Mouse (Mus musculus) lung, embryonic 15.5 days (tissue): ENCODE results near the gene Isg20. TPM values are rescaled to one million over a fixed set of nuclear protein-coding genes. Genes with fewer than 3 reads are reported as not detected.

ENCODE experiments used
- ATAC-seq: fragments of 200-750 bp; cut with Nextera tagmentation; 2 replicates; pipeline ENCODE4 v1.8.0; 2017; ENCODE audit warnings: moderate number of reproducible peaks, borderline replicate concordance; ENCODE audit not compliant: low FRiP score, low TSS enrichment; ENCODE audit errors: extremely low read depth
- H3K27ac ChIP-seq: fragments of 300-500 bp; sonication (generic); 2 replicates; pipeline ENCODE4 v1.5.1; 2015; ENCODE audit warnings: moderate library complexity, mild to moderate bottlenecking, inconsistent platforms
- H3K27me3 ChIP-seq: fragments of 300-500 bp; sonication (generic); 2 replicates; pipeline ENCODE4 v1.6.1; 2015; ENCODE audit warnings: inconsistent platforms
- H3K36me3 ChIP-seq: fragments of 300-500 bp; sonication (generic); 2 replicates; pipeline ENCODE4 v1.6.1; 2015; ENCODE audit warnings: inconsistent platforms
- H3K4me1 ChIP-seq: fragments of 300-500 bp; sonication (generic); 2 replicates; pipeline ENCODE4 v1.6.1; 2015; ENCODE audit warnings: inconsistent platforms
- H3K4me2 ChIP-seq: fragments of 300-500 bp; sonication (generic); 2 replicates; pipeline ENCODE4 v1.6.1; 2015; ENCODE audit warnings: inconsistent platforms, mild to moderate bottlenecking, moderate library complexity
- H3K4me3 ChIP-seq: fragments of 300-500 bp; sonication (generic); 2 replicates; pipeline ENCODE4 v1.5.1; 2015; ENCODE audit warnings: mild to moderate bottlenecking, inconsistent platforms
- H3K9ac ChIP-seq: fragments of 300-500 bp; sonication (generic); 2 replicates; pipeline ENCODE4 v1.6.1; 2015; ENCODE audit warnings: inconsistent platforms
- H3K9me3 ChIP-seq: fragments of 300-500 bp; sonication (generic); 2 replicates; pipeline ENCODE4 v1.6.1; 2016; ENCODE audit warnings: inconsistent platforms
- WGBS: fragments of 180-500 bp; shearing (Covaris S2); methylation state at CpG from one replicate; pipeline ENCODE4 v1.1.7; 2015; 5-methylcytosine and 5-hydroxymethylcytosine counted together
- polyA plus RNA-seq: library from polyadenylated mRNA; unstranded; fragments of >200 nt; fragmentation: Nextera tagmentation; extraction: Ambion mirVana; gene quantifications from 2 replicates; pipeline ENCODE4 v1.2.1, GENCODE M21; 2015

The Isg20 gene
- polyA plus RNA-seq, 1 experiment from 2014 or later = 13.9 TPM

GRCm38 (mm10) chr7:78884139-78884538, 29.1 kb upstream of the Isg20 start:
- no peaks in the 10 kb centered on the region for H3K36me3 ChIP-seq
- no peak overlapping the region for H3K9ac ChIP-seq
- H3K4me3 ChIP-seq = no peak overlapping the region
- H3K4me2 ChIP-seq = no peak overlapping the region
- H3K27ac ChIP-seq = no peak overlapping the region
- peaks cover 9% of the 10 kb centered on the region; the same call in 1 of the 2 replicates for H3K4me1 ChIP-seq
- WGBS = 7% methylated on average over 6 of the region's 6 CpGs
- peaks cover 72% of the 10 kb centered on the region for H3K27me3 ChIP-seq
- no peaks in the 10 kb centered on the region for H3K9me3 ChIP-seq
- ATAC-seq = no peak

- whole genome bisulfite sequencing = 72% methylated on average over 5 of the region's 5 CpGs
- Histone ChIP-seq H3K4me1 (peaks cover 9% of the 10 kb centered on the region; the same call in 1 of the 2 replicates), H3K4me3 (no peak overlapping the region), H3K9ac (no peak overlapping the region), H3K27ac (no peak overlapping the region), H3K36me3 (no peaks in the 10 kb centered on the region), H3K9me3 (no peaks in the 10 kb centered on the region), H3K4me2 (no peak overlapping the region), H3K27me3 (peaks cover 66% of the 10 kb centered on the region)
- ATAC-seq = no peak
These were observed 27.8 kb upstream of the Isg20 start for GRCm38 (mm10) chr7:78885404-78885803.

- H3K36me3 ChIP-seq = no peaks in the 10 kb centered on the region
- no peak for ATAC-seq
- peaks cover 9% of the 10 kb centered on the region; the same call in 1 of the 2 replicates for H3K4me1 ChIP-seq
- H3K9me3 ChIP-seq = no peaks in the 10 kb centered on the region
- WGBS = 60% methylated on average over 4 of the region's 4 CpGs
- H3K9ac ChIP-seq = no peak overlapping the region
- no peak overlapping the region for H3K4me2 ChIP-seq
- no peak overlapping the region for H3K27ac ChIP-seq
- H3K4me3 ChIP-seq = no peak overlapping the region
- peaks cover 57% of the 10 kb centered on the region for H3K27me3 ChIP-seq
These were observed 26.7 kb upstream of the Isg20 start for GRCm38 (mm10) chr7:78886496-78886895.

- H3K9ac ChIP-seq = no peak overlapping the region
- no peaks in the 10 kb centered on the region for H3K36me3 ChIP-seq
- no peak for ATAC-seq
- H3K9me3 ChIP-seq = no peaks in the 10 kb centered on the region
- 70% methylated on average over 9 of the region's 9 CpGs for WGBS
- H3K27me3 ChIP-seq = peaks cover 49% of the 10 kb centered on the region
- H3K4me1 ChIP-seq = peaks cover 7% of the 10 kb centered on the region; the same call in 1 of the 2 replicates
- no peak overlapping the region for H3K4me3 ChIP-seq
- H3K27ac ChIP-seq = no peak overlapping the region
- H3K4me2 ChIP-seq = no peak overlapping the region
These were observed 25.8 kb upstream of the Isg20 start for GRCm38 (mm10) chr7:78887431-78887842.

GRCm38 (mm10) chr7:78890641-78891040, 22.6 kb upstream of the Isg20 start:
- 1% methylated on average over 16 of the region's 16 CpGs for WGBS
- Histone ChIP-seq H3K9me3 (no peaks in the 10 kb centered on the region), H3K27me3 (peaks cover 18% of the 10 kb centered on the region), H3K4me3 (no peak overlapping the region), H3K36me3 (no peaks in the 10 kb centered on the region), H3K27ac (no peak overlapping the region), H3K4me1 (0 out of 2 replicates have a peak, but pooled peaks cover 4% of the 10 kb centered on the region), H3K9ac (no peak overlapping the region), H3K4me2 (no peak overlapping the region)
- ATAC-seq = no peak

GRCm38 (mm10) chr7:78893917-78894316, 19.3 kb upstream of the Isg20 start:
- Histone ChIP-seq H3K27ac (no peak overlapping the region), H3K4me3 (no peak overlapping the region), H3K27me3 (peaks cover 4% of the 10 kb centered on the region; the same call in 1 of the 2 replicates), H3K9ac (no peak overlapping the region), H3K4me2 (no peak overlapping the region), H3K4me1 (peaks cover 19% of the 10 kb centered on the region), H3K36me3 (peaks cover 2% of the 10 kb centered on the region; the same call in 1 of the 2 replicates), H3K9me3 (no peaks in the 10 kb centered on the region)
- 78% methylated on average over 10 of the region's 10 CpGs for WGBS
- no peak for ATAC-seq

GRCm38 (mm10) chr7:78895021-78895652, 18.1 kb upstream of the Isg20 start:
- peak overlapping the region; percentile 17; the same call in 1 of the 2 replicates for H3K9ac ChIP-seq
- 53% methylated on average over 13 of the region's 13 CpGs for WGBS
- H3K4me2 ChIP-seq = peak overlapping the region; percentile 80
- no peak overlapping the region for H3K27ac ChIP-seq
- ATAC-seq = no peak
- H3K36me3 ChIP-seq = peaks cover 2% of the 10 kb centered on the region; the same call in 1 of the 2 replicates
- H3K4me3 ChIP-seq = peak overlapping the region; percentile 82
- peaks cover 19% of the 10 kb centered on the region for H3K4me1 ChIP-seq
- no peaks in the 10 kb centered on the region for H3K9me3 ChIP-seq
- H3K27me3 ChIP-seq = no peaks in the 10 kb centered on the region

GRCm38 (mm10) chr7:78895653-78896333, 17.4 kb upstream of the Isg20 start, which contains the start of gene Aen:
Gene Aen (plus strand): TSS chr7:78895854.
- peaks cover 19% of the 10 kb centered on the region for H3K4me1 ChIP-seq
- 2% methylated on average over 53 of the region's 53 CpGs for WGBS
- no peak within 1 kb of the TSS for H3K27ac ChIP-seq
- peak within 1 kb of the TSS; percentile 82 for H3K4me3 ChIP-seq
- H3K4me2 ChIP-seq = peak within 1 kb of the TSS; percentile 80
- ATAC-seq = peak; percentile 98
- H3K9me3 ChIP-seq = no peaks in the 10 kb centered on the region
- no peaks in the 10 kb centered on the region for H3K27me3 ChIP-seq
- peak within 1 kb of the TSS; percentile 58 for H3K9ac ChIP-seq
- H3K36me3 ChIP-seq = peaks cover 2% of the 10 kb centered on the region; the same call in 1 of the 2 replicates

- Histone ChIP-seq H3K4me3 (no peak overlapping the region), H3K4me2 (0 out of 2 replicates have a peak overlapping the region, but pooled peaks have one; percentile 80)
These were observed 15.7 kb upstream of the Isg20 start for GRCm38 (mm10) chr7:78897567-78897966.

GRCm38 (mm10) chr7:78903174-78903870, 9.9 kb upstream of the Isg20 start:
- 88% methylated on average over 6 of the region's 6 CpGs for WGBS
- no peak overlapping the region for H3K4me2 ChIP-seq
- H3K4me1 ChIP-seq = no peaks in the 10 kb centered on the region
- H3K9me3 ChIP-seq = no peaks in the 10 kb centered on the region
- H3K9ac ChIP-seq = no peak overlapping the region
- H3K27me3 ChIP-seq = no peaks in the 10 kb centered on the region
- ATAC-seq = no peak
- H3K4me3 ChIP-seq = no peak overlapping the region
- peaks cover 32% of the 10 kb centered on the region for H3K36me3 ChIP-seq
- H3K27ac ChIP-seq = no peak overlapping the region

More at GRCm38 (mm10) chr7:78897567-78897966, 15.7 kb upstream of the Isg20 start:
- Histone ChIP-seq H3K36me3 (peaks cover 11% of the 10 kb centered on the region; the same call in 1 of the 2 replicates), H3K4me1 (peaks cover 19% of the 10 kb centered on the region), H3K27ac (no peak overlapping the region), H3K9me3 (no peaks in the 10 kb centered on the region), H3K9ac (no peak overlapping the region), H3K27me3 (no peaks in the 10 kb centered on the region)
- ATAC-seq = no peak
- 88% methylated on average over 3 of the region's 3 CpGs for WGBS

GRCm38 (mm10) chr7:78904175-78904574, 9.0 kb upstream of the Isg20 start:
- Histone ChIP-seq H3K4me2 (no peak overlapping the region), H3K27ac (no peak overlapping the region), H3K9me3 (no peaks in the 10 kb centered on the region), H3K4me1 (no peaks in the 10 kb centered on the region), H3K27me3 (no peaks in the 10 kb centered on the region), H3K36me3 (peaks cover 29% of the 10 kb centered on the region), H3K4me3 (no peak overlapping the region), H3K9ac (no peak overlapping the region)
- WGBS = 75% methylated on average over 2 of the region's 2 CpGs
- ATAC-seq = no peak
